Mouse (Mus musculus) bone marrow, adult 2 months (tissue): Measurements from ENCODE around the gene Abhd14b. TPM values are rescaled to one million over a fixed set of nuclear protein-coding genes. Genes with fewer than 3 reads are reported as not detected.

ENCODE experiments used
- H3K27ac ChIP-seq: fragments of 200-500 bp; 2 replicates; pipeline ENCODE4 v1.5.1; 2012; ENCODE audit warnings: low read depth, mild to moderate bottlenecking, control low read depth, inconsistent platforms, low read length; ENCODE audit not compliant: control insufficient read depth, poor library complexity, insufficient read depth
- H3K4me1 ChIP-seq: fragments of 200-500 bp; 2 replicates; pipeline ENCODE4 v1.6.1; 2011; ENCODE audit warnings: low read length; ENCODE audit not compliant: control insufficient read depth, insufficient read depth
- H3K4me3 ChIP-seq: fragments of 200-500 bp; replicated peaks from 2 replicates; pipeline ENCODE3; 2011; ENCODE audit warnings: mild to moderate bottlenecking, low read depth, low read length, control low read depth; ENCODE audit not compliant: control insufficient read depth
- CTCF ChIP-seq: fragments of 200-500 bp; IDR thresholded peaks from 2 replicates; pipeline ENCODE4 v1.5.1; 2011; ENCODE audit warnings: low read length, control low read depth; ENCODE audit not compliant: control insufficient read depth, insufficient read depth
- POLR2A ChIP-seq: fragments of 200-500 bp; IDR thresholded peaks from 2 replicates; pipeline ENCODE4 v1.6.1; 2011; ENCODE audit warnings: low read depth, mild to moderate bottlenecking, control low read depth, low read length, borderline replicate concordance; ENCODE audit not compliant: control insufficient read depth
- WGBS: fragments of 180-500 bp; shearing (Covaris S2); methylation state at CpG from one replicate; pipeline ENCODE4 v1.1.7; 2018; 5-methylcytosine and 5-hydroxymethylcytosine counted together
- polyA plus RNA-seq: library from polyadenylated mRNA; stranded (reverse); fragments of >200 nt; gene quantifications from 2 replicates; pipeline ENCODE4 v1.2.4, GENCODE M21; 2011; ENCODE audit warnings: low replicate concordance; ENCODE audit not compliant: missing spikeins, insufficient read depth, insufficient read length

Abhd14b gene
- polyA plus RNA-seq, 1 experiment = 6.5 TPM

DNA sequence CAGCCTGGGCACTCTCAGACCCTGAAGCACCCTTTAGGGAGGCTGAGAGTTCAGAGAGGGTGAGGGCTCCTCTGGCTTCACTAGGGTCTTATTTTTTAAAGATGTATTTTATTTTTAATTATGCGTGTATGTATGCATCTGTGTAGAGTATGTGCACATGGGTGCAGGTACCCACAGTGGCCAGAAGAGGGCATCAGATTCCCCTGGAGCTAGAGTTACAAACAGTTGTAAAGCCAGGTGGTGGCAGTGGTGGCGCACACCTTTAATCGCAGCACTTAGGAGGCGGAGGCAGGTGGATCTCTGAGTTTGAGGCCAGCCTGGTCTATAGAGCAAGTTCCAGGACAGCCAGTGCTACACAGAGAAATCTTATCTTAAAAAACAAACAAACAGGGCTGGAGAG lies 38.2 kb upstream of the Abhd14b start:
- 96% methylated on average over 4 of the region's 4 CpGs for WGBS
- Histone ChIP-seq H3K4me3 (no peak overlapping the region), H3K27ac (no peak overlapping the region), H3K4me1 (peaks cover 7% of the 10 kb centered on the region)
- TF ChIP-seq POLR2A (no peak), CTCF (no peak)

DNA sequence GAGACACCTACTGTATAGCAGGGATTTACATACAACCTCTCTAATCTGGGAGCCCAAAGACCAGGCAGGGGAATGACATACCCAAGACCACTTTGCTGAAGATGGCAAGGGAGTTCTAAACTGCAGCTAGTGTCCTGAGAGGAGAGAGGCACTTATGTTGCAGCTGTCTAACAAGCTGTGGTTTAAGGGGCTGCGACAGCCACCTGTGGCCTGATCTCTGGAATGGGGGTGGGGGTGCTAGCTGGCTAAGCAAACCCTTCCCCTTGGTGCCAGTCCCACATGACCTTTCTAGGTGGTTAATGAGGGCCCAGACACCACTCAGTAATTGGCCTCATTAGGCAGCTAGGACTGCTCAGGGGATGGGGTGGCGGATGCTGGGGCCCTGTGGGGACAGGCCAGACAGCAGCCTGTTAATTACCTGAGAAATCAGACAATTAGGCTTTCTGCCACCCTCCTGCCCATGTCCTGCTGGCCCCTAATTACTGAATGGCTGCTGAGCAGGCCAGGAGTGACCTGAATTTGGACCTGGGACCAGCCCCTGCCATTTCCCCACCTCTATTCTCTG lies 37.1 kb upstream of the Abhd14b start:
- no peak for TF ChIP-seq CTCF
- no peak for TF ChIP-seq POLR2A
- H3K27ac ChIP-seq = no peak overlapping the region
- peaks cover 7% of the 10 kb centered on the region for H3K4me1 ChIP-seq
- WGBS = 80% methylated on average over 2 of the region's 2 CpGs
- no peak overlapping the region for H3K4me3 ChIP-seq

DNA sequence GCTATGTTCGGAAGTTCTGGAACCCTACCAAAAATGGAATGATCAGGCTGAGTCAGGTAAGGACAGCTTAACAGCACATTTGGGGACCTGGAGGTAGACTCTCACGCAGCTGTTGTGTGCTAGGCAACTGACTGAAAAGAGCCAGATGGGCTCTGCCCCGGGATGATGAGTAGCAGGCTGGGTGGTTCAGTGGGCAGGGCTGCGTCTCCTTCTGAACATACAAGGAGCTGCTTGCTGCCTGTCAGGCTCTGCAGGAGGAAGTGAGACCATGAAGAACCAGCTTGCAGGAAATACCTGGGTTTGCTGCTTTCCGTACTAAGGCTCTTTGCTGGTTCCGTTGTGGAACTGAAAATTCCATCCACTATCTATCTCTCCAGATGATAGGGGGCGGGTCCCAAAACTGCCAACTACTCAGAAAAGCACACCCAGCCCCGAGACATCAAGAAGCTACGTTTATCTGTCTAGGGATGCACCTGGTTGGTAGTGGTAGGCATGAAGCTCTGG lies 36.1 kb upstream of the Abhd14b start:
- peaks cover 7% of the 10 kb centered on the region for H3K4me1 ChIP-seq
- TF ChIP-seq CTCF (no peak), POLR2A (no peak)
- H3K4me3 ChIP-seq = no peak overlapping the region
- 7% methylated on average over 9 of the region's 9 CpGs for WGBS
- H3K27ac ChIP-seq = no peak overlapping the region

DNA sequence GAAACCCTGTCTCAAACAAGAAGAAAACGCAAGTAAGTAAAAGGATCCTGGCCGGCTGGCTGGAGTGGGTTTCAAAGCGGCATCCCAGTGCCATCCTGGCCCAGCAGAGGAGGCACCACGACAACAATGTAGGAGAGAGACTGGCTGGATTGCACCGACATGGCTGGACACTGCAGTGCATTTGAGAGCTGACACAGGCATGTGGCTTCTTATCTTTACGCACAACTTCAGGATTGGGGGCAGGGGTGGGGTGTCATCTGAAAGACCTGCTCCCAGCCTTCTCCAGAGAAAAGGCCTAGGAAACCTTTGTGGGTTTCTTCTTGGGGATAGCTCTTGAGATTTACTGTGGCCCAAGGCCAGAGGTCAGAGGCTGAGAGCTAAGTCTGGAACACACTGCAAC lies 35.5 kb upstream of the Abhd14b start:
- H3K27ac ChIP-seq = no peak overlapping the region
- H3K4me3 ChIP-seq = no peak overlapping the region
- peaks cover 7% of the 10 kb centered on the region for H3K4me1 ChIP-seq
- 37% methylated on average over 6 of the region's 6 CpGs for WGBS
- TF ChIP-seq POLR2A (no peak), CTCF (no peak)

DNA sequence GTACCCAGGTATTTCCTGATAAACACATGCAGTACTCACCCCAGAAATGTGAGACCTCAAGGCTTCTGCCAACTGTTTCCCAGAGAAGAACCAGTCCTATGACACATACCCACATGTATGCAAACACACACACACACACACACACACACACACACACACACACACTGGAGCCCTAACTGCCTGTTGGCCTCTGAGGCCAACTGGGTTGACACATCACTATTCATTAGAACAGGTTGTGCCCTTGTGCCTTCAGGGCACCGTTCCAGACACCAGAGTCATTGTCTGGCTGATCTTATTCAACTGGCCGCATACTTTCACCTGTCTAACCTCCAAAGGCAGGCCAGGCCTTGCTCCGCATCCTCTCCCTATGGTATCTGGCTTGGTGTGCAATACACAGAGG lies 35.0 kb upstream of the Abhd14b start:
- WGBS = 81% methylated on average over 3 of the region's 3 CpGs
- Histone ChIP-seq H3K4me3 (no peak overlapping the region), H3K27ac (no peak overlapping the region), H3K4me1 (peaks cover 6% of the 10 kb centered on the region)
- TF ChIP-seq POLR2A (no peak), CTCF (no peak)

DNA sequence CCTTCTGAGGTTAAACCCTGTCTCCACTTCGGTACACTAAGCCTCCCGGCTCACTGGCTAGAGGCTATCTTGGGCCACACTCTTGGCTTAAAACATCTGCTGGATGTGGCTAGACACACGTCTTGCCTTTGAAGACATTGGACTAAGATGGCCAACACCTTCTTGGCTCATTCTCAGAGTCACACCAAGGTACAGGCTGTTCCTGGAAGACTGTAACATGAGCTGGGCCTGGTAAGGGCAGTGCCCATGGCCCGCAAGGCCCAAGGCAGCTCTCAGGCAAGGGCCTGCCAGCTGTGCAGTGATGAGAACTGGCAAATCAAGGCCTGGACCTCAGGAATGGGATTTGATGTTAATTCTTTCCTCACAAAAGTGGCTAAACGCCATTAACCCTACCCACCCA lies 33.7 kb upstream of the Abhd14b start:
- H3K4me3 ChIP-seq = no peak overlapping the region
- WGBS = 85% methylated on average over 5 of the region's 5 CpGs

DNA sequence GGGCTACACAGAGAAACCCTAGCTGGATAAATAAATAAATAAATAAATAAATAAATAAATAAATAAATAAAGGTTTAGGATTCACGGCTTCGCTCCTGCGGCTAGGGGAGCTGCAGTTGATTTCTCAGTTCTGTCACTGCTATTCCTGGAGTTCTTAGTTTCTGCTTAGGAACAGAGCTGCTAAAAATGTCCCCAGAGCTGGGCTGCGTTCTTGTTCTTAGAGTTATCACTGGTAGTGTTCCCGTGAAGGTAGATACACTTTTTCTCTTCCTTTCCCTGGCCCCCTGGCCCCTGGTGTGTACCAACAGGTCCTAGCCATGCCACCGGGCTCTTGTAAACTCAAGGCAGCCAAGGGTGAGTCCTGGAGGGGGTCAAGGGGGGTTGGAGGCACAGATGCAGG lies 30.4 kb upstream of the Abhd14b start:
- Histone ChIP-seq H3K4me3 (no peak overlapping the region), H3K4me1 (peaks cover 1% of the 10 kb centered on the region; the same call in 1 of the 2 replicates), H3K27ac (no peak overlapping the region)
- TF ChIP-seq POLR2A (no peak), CTCF (no peak)
- 82% methylated on average over 6 of the region's 6 CpGs for WGBS

More for the DNA sequence above, 33.7 kb upstream of the Abhd14b start:
- TF ChIP-seq CTCF (no peak), POLR2A (no peak)
- no peak overlapping the region for H3K27ac ChIP-seq
- H3K4me1 ChIP-seq = peaks cover 6% of the 10 kb centered on the region

DNA sequence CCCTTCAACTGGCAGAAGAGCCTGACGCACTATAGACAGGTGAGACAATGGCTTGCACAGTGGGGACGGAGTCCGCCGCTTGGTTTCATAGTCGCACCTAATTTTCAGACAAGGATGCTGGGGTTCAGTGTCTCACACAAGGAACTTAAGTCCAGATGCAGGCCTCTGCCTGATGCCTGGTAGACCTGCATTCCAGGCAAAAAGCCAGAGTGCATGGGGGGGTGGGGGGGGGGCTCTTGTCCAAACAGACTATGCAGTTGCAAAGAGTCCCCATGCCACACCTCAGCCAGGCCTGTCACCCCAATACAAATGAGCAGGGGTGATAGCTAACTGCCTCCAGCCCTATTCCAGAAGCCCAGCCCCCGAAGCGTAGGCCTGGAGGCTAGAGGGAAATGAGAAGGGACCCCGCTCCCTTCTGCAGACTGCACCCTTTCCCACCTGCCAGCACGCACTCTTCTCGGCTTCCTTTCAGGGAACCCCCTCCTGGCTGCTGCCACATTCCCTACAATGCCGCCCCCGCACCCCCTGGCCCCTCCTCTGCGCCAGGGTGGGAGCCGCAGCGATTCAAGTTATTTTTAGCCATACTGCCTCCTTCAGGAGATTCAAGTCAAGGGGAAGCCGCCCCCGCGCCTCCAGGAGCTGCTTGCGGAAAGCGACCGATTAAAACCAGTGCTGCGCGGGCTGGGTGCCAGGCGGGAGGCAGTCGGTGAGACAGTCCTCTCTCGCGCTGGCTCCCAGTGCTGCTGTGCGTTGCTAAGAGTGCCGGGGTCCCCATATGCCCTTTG lies 29.2 kb upstream of the Abhd14b start:
- H3K27ac ChIP-seq = no peak overlapping the region
- no peak overlapping the region for H3K4me3 ChIP-seq
- 17% methylated on average over 29 of the region's 29 CpGs for WGBS
- TF ChIP-seq POLR2A = no peak
- no peak for TF ChIP-seq CTCF
- H3K4me1 ChIP-seq = no peaks in the 10 kb centered on the region
